Mouse (Mus musculus): ENCODE results near the gene Nktr. TPM values are rescaled to one million over a fixed set of nuclear protein-coding genes. Genes with fewer than 3 reads are reported as not detected.

Gene Nktr
- polyA plus RNA-seq (2012; rRNA removed), result 117 and 173 TPM in 2 replicates

DNA sequence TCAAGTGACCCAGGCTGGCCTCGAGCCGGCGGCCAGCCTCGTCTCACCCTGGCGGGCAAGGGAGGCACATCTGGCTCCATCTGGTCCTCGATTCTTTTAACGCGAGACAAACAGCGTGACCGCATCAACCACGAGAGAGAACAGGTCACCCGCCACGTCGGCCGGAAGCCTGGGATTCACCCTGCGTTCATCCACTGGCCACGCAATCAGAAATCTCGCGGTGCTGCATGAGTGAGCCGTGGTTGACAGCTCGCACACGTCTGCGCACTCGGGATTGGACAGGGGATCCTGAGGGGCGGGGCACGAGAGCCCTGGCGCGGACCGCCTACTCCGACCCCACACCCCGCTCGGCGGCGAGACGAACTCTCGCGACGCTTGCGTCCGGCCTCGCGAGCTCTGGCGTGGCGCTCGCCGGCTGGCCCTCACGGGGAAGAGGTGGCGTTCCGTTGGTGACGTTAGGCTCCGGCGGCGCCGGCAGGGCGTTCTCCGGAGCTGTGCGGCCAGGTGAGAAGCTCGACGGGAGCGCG is at the start of gene Nktr:
Nktr (plus strand) TSS at position 378 of the 527 bp plus-strand sequence.

GRCm38 (mm10) chr9:121704646-121705625 is 14.0 kb upstream of the Nktr start, which contains the start of gene Sec22c:
Gene Sec22c, minus strand, starts transcription at chr9:121705490.

GRCm38 (mm10) chr9:121709898-121710583 is 8.9 kb upstream of the Nktr start, which contains the start of gene Ss18l2:
Gene Ss18l2, plus strand, starts transcription at chr9:121710329.

DNA sequence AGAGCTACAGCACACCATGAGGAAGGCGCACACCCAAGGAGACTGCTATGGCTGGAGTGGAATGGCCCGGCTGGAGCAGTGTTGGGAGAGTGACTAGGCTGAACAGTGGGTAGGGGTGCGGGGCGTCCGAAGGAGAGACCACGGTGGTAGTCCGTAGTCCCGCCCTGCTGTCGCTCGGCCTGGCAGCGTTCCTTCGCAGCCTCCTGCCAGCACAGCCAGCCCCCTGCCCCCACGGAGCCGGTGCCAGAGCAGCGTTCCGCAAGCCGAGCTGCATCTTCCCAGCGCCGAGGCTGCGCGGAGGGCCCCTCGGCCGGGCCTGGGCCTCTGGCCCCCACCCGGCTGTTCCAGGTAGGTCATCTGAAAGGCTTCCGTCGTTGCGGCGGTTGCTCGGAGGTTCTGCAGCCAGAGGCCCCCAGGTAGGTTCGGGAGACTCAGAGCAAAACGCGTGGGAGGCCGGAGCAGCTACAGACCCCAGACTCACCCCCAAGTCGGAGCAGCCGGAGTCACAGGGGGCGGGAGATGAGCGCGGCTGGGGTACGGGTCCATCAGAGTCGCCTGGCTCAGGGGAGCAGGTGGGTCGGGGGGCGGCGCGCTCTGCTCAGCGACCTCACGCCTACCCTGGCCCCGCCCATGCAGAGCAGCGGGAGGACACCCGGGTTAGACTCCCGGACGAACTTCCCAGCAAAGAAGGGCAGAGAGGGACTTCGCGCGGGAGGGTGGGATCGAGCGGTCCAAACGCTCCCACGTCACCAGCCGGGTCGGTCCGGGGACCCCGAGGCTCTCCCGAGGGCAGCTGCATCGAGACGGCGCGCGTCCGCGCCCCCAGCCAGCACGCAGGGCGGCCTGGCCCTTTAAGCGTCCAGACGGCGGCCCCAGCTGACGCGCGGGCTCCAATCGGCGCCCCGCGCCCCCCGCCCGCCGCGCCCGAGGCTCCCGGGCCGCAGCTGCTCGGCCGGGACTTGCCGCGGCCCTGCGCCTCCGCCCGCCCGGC is 40.4 kb downstream of the Nktr start, which contains the start of gene Zfp651:
Zfp651 (plus strand) TSS at position 240 of the 991 bp plus-strand sequence.

GRCm38 (mm10) chr9:121777484-121778065 is 58.6 kb downstream of the Nktr start, which contains the start of gene Klhl40:
Gene Klhl40, plus strand, starts transcription at chr9:121777607.

DNA sequence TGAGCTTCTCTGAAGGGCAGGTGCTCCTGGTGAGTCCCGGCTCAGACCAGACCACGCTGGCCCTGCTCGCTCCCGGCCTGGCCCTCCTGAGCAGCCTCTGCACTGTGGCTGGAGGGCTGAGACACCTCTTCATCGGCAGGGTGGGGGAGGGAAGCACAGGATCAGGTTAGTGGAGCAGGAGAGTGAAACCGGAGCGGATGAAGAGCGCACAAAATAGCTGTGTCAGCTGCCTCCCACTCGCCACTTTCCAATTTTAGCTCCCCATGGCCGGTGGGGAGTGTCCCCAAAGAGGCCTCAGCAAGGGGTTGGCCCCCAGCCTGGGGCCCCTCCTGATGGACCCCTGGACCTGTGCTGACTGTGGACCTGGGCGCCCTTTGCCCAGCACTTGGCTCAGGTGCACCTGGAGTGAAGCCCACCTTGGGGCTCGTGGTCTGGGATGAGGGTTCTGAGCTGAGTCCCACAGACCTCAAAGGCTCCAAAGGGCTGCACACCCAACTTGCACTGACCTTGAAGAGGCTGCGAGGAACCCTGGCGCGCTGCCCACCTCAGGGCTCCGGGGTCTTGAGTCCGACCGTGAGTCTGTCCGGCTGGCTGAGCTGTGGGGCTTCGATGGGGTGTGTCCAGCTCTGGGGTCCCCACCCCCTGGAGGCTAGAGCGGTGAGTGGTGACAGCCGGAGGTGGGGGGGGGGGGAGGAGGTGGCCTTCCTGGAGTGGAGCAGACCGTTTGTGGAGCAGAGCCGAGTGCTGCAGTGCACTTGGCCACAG is 73.0 kb downstream of the Nktr start, which contains the start of gene Hhatl:
Hhatl (minus strand) TSS at position 751 of the 765 bp plus-strand sequence.

Other genes with a start within 250 kb of the Nktr start
- gene Cck, start 223.5 kb upstream of the Nktr start, polyA plus RNA-seq (2012; rRNA removed), result 4.0 and 8.1 TPM in 2 replicates
- not detected in 2 replicates for gene Lyzl4, start 77.1 kb upstream of the Nktr start, polyA plus RNA-seq (2012; rRNA removed)
- 0.27 and 0.32 TPM in 2 replicates for gene Vipr1, start 76.5 kb upstream of the Nktr start, polyA plus RNA-seq (2012; rRNA removed)
- gene Sec22c, start 13.7 kb upstream of the Nktr start, polyA plus RNA-seq (2012; rRNA removed), result 13.2 and 14.1 TPM in 2 replicates
- 35.0 and 65.5 TPM in 2 replicates for gene Ss18l2, start 8.8 kb upstream of the Nktr start, polyA plus RNA-seq (2012; rRNA removed)
- gene Zfp651, start 40.2 kb downstream of the Nktr start, polyA plus RNA-seq (2012; rRNA removed), result 35.1 and 38.3 TPM in 2 replicates
- gene Klhl40, start 58.4 kb downstream of the Nktr start, polyA plus RNA-seq (2012; rRNA removed), result 0.12 and 1.5 TPM in 2 replicates
- 0.24 and 0.48 TPM in 2 replicates for gene Hhatl, start 73.3 kb downstream of the Nktr start, polyA plus RNA-seq (2012; rRNA removed)
- 2.1 and 3.2 TPM in 2 replicates for gene Ccdc13, start 120.3 kb downstream of the Nktr start, polyA plus RNA-seq (2012; rRNA removed)
- 50.0 and 60.2 TPM in 2 replicates for gene Higd1a, start 139.2 kb downstream of the Nktr start, polyA plus RNA-seq (2012; rRNA removed)
- 0.37 and 0.46 TPM in 2 replicates for gene Ackr2, start 179.2 kb downstream of the Nktr start, polyA plus RNA-seq (2012; rRNA removed)
- not detected in 2 replicates for gene Cyp8b1, start 197.1 kb downstream of the Nktr start, polyA plus RNA-seq (2012; rRNA removed)
- gene Fam198a, start 231.8 kb downstream of the Nktr start, polyA plus RNA-seq (2012; rRNA removed), result 0.70 and 0.77 TPM in 2 replicates

All from central nervous system, embryonic 11.5 days (tissue).